Mouse (Mus musculus): ENCODE results near the gene Mef2a. TPM values are rescaled to one million over a fixed set of nuclear protein-coding genes. Genes with fewer than 3 reads are reported as not detected.

Gene Mef2a
- polyA plus RNA-seq, 1 experiment from 2014 or later = 23.7 TPM

- H3K27me3 ChIP-seq (replicated peaks; ENCODE audit: control insufficient read depth, insufficient read depth, low read length) = no peaks in the 10 kb centered on the region
- no peak overlapping the region for H3K4me2 ChIP-seq (ENCODE audit: low read depth, low read length)
- no peak overlapping the region for H3K4me3 ChIP-seq (ENCODE audit: low read length)
- no peaks in the 10 kb centered on the region for H3K9me3 ChIP-seq (ENCODE audit: control insufficient read depth, low read length)
- peaks cover 7% of the 10 kb centered on the region for H3K4me1 ChIP-seq (ENCODE audit: control insufficient read depth, insufficient read depth, low read length)
- H3K9ac ChIP-seq (ENCODE audit: low read depth, low read length) = no peak overlapping the region
- 0 out of 2 replicates have a peak, but pooled peaks cover 5% of the 10 kb centered on the region for H3K36me3 ChIP-seq (ENCODE audit: control insufficient read depth, insufficient read depth, low read length)
- no peak overlapping the region for H3K27ac ChIP-seq (ENCODE audit: low read length)
- WGBS = 79% methylated on average over 3 of the region's 3 CpGs
- ATAC-seq = 0 out of 2 replicates have a peak, but pooled peaks have one; percentile 17
Measured at GRCm38 (mm10) chr7:67228390-67228789, 144.3 kb downstream of the Mef2a start.

- no peaks in the 10 kb centered on the region for H3K27me3 ChIP-seq (replicated peaks; ENCODE audit: control insufficient read depth, insufficient read depth, low read length)
- no peaks in the 10 kb centered on the region for H3K9me3 ChIP-seq (ENCODE audit: control insufficient read depth, low read length)
- WGBS = 82% methylated on average over 1 of the region's 1 CpGs
- H3K36me3 ChIP-seq (ENCODE audit: control insufficient read depth, insufficient read depth, low read length) = 0 out of 2 replicates have a peak, but pooled peaks cover 4% of the 10 kb centered on the region
- no peak overlapping the region for H3K4me3 ChIP-seq (ENCODE audit: low read length)
- H3K27ac ChIP-seq (ENCODE audit: low read length) = no peak overlapping the region
- ATAC-seq = no peak
- peaks cover 12% of the 10 kb centered on the region for H3K4me1 ChIP-seq (ENCODE audit: control insufficient read depth, insufficient read depth, low read length)
- H3K9ac ChIP-seq (ENCODE audit: low read depth, low read length) = no peak overlapping the region
- no peak overlapping the region for H3K4me2 ChIP-seq (ENCODE audit: low read depth, low read length)
Measured at GRCm38 (mm10) chr7:67227538-67227937, 145.1 kb downstream of the Mef2a start.

- Histone ChIP-seq H3K4me3 (ENCODE audit: low read length) (no peak overlapping the region), H3K9me3 (ENCODE audit: control insufficient read depth, low read length) (no peaks in the 10 kb centered on the region), H3K27ac (ENCODE audit: low read length) (no peak overlapping the region), H3K4me1 (ENCODE audit: control insufficient read depth, insufficient read depth, low read length) (peaks cover 17% of the 10 kb centered on the region), H3K27me3 (replicated peaks; ENCODE audit: control insufficient read depth, insufficient read depth, low read length) (no peaks in the 10 kb centered on the region), H3K9ac (ENCODE audit: low read depth, low read length) (no peak overlapping the region), H3K36me3 (ENCODE audit: control insufficient read depth, insufficient read depth, low read length) (0 out of 2 replicates have a peak, but pooled peaks cover 2% of the 10 kb centered on the region), H3K4me2 (ENCODE audit: low read depth, low read length) (no peak overlapping the region)
- 93% methylated on average over 15 of the region's 15 CpGs for WGBS
- no peak for ATAC-seq
Measured at GRCm38 (mm10) chr7:67225943-67226625, 146.6 kb downstream of the Mef2a start.

- H3K27me3 ChIP-seq (replicated peaks; ENCODE audit: control insufficient read depth, insufficient read depth, low read length) = no peaks in the 10 kb centered on the region
- H3K4me1 ChIP-seq (ENCODE audit: control insufficient read depth, insufficient read depth, low read length) = peaks cover 17% of the 10 kb centered on the region
- H3K4me2 ChIP-seq (ENCODE audit: low read depth, low read length) = peak within 1 kb of the TSS; percentile 80
- peak within 1 kb of the TSS; percentile 87 for H3K9ac ChIP-seq (ENCODE audit: low read depth, low read length)
- H3K36me3 ChIP-seq (ENCODE audit: control insufficient read depth, insufficient read depth, low read length) = no peaks in the 10 kb centered on the region
- ATAC-seq = peak; percentile 100
- 2% methylated on average over 31 of the region's 31 CpGs for WGBS
- H3K4me3 ChIP-seq (ENCODE audit: low read length) = peak within 1 kb of the TSS; percentile 82
- no peaks in the 10 kb centered on the region for H3K9me3 ChIP-seq (ENCODE audit: control insufficient read depth, low read length)
- H3K27ac ChIP-seq (ENCODE audit: low read length) = peak within 1 kb of the TSS; percentile 65
Measured at GRCm38 (mm10) chr7:67222220-67222862, 150.3 kb downstream of the Mef2a start, which contains the start of gene Lysmd4. Gene Lysmd4 (plus strand): TSS chr7:67222544.

- Histone ChIP-seq H3K4me2 (ENCODE audit: low read depth, low read length) (no peak overlapping the region), H3K9me3 (ENCODE audit: control insufficient read depth, low read length) (no peaks in the 10 kb centered on the region), H3K27me3 (replicated peaks; ENCODE audit: control insufficient read depth, insufficient read depth, low read length) (no peaks in the 10 kb centered on the region), H3K9ac (ENCODE audit: low read depth, low read length) (no peak overlapping the region), H3K36me3 (ENCODE audit: control insufficient read depth, insufficient read depth, low read length) (no peaks in the 10 kb centered on the region), H3K27ac (ENCODE audit: low read length) (no peak overlapping the region), H3K4me1 (ENCODE audit: control insufficient read depth, insufficient read depth, low read length) (peaks cover 12% of the 10 kb centered on the region; the same call in 1 of the 2 replicates), H3K4me3 (ENCODE audit: low read length) (no peak overlapping the region)
- 78% methylated on average over 3 of the region's 3 CpGs for WGBS
- ATAC-seq = no peak
Measured at GRCm38 (mm10) chr7:67217025-67217424, 155.6 kb downstream of the Mef2a start.

GRCm38 (mm10) chr7:67216351-67216750 lies 156.3 kb downstream of the Mef2a start:
- 80% methylated on average over 6 of the region's 6 CpGs for WGBS
- Histone ChIP-seq H3K9me3 (ENCODE audit: control insufficient read depth, low read length) (no peaks in the 10 kb centered on the region), H3K4me3 (ENCODE audit: low read length) (no peak overlapping the region), H3K4me1 (ENCODE audit: control insufficient read depth, insufficient read depth, low read length) (peaks cover 8% of the 10 kb centered on the region; the same call in 1 of the 2 replicates), H3K9ac (ENCODE audit: low read depth, low read length) (no peak overlapping the region), H3K27ac (ENCODE audit: low read length) (no peak overlapping the region), H3K36me3 (ENCODE audit: control insufficient read depth, insufficient read depth, low read length) (no peaks in the 10 kb centered on the region), H3K27me3 (replicated peaks; ENCODE audit: control insufficient read depth, insufficient read depth, low read length) (no peaks in the 10 kb centered on the region), H3K4me2 (ENCODE audit: low read depth, low read length) (no peak overlapping the region)
- ATAC-seq = peak; percentile 62

- WGBS = 71% methylated on average over 1 of the region's 1 CpGs
- Histone ChIP-seq H3K9me3 (ENCODE audit: control insufficient read depth, low read length) (no peaks in the 10 kb centered on the region), H3K4me1 (ENCODE audit: control insufficient read depth, insufficient read depth, low read length) (peaks cover 8% of the 10 kb centered on the region; the same call in 1 of the 2 replicates), H3K27me3 (replicated peaks; ENCODE audit: control insufficient read depth, insufficient read depth, low read length) (no peaks in the 10 kb centered on the region), H3K4me3 (ENCODE audit: low read length) (no peak overlapping the region), H3K9ac (ENCODE audit: low read depth, low read length) (no peak overlapping the region), H3K27ac (ENCODE audit: low read length) (no peak overlapping the region), H3K36me3 (ENCODE audit: control insufficient read depth, insufficient read depth, low read length) (no peaks in the 10 kb centered on the region), H3K4me2 (ENCODE audit: low read depth, low read length) (no peak overlapping the region)
- ATAC-seq = no peak
Measured at GRCm38 (mm10) chr7:67213589-67213988, 159.1 kb downstream of the Mef2a start.

- Histone ChIP-seq H3K9ac (ENCODE audit: low read depth, low read length) (no peak overlapping the region), H3K27ac (ENCODE audit: low read length) (no peak overlapping the region), H3K4me2 (ENCODE audit: low read depth, low read length) (no peak overlapping the region), H3K4me1 (ENCODE audit: control insufficient read depth, insufficient read depth, low read length) (peaks cover 7% of the 10 kb centered on the region; the same call in 1 of the 2 replicates), H3K9me3 (ENCODE audit: control insufficient read depth, low read length) (no peaks in the 10 kb centered on the region), H3K36me3 (ENCODE audit: control insufficient read depth, insufficient read depth, low read length) (no peaks in the 10 kb centered on the region), H3K27me3 (replicated peaks; ENCODE audit: control insufficient read depth, insufficient read depth, low read length) (no peaks in the 10 kb centered on the region), H3K4me3 (ENCODE audit: low read length) (no peak overlapping the region)
- 57% methylated on average over 4 of the region's 4 CpGs for WGBS
- no peak for ATAC-seq
Measured at GRCm38 (mm10) chr7:67211971-67212370, 160.7 kb downstream of the Mef2a start.

GRCm38 (mm10) chr7:67211341-67211740 lies 161.3 kb downstream of the Mef2a start:
- WGBS = 69% methylated on average over 6 of the region's 6 CpGs
- Histone ChIP-seq H3K4me2 (ENCODE audit: low read depth, low read length) (no peak overlapping the region), H3K4me3 (ENCODE audit: low read length) (no peak overlapping the region), H3K27ac (ENCODE audit: low read length) (no peak overlapping the region), H3K27me3 (replicated peaks; ENCODE audit: control insufficient read depth, insufficient read depth, low read length) (no peaks in the 10 kb centered on the region), H3K4me1 (ENCODE audit: control insufficient read depth, insufficient read depth, low read length) (0 out of 2 replicates have a peak, but pooled peaks cover 2% of the 10 kb centered on the region), H3K9ac (ENCODE audit: low read depth, low read length) (no peak overlapping the region), H3K9me3 (ENCODE audit: control insufficient read depth, low read length) (no peaks in the 10 kb centered on the region), H3K36me3 (ENCODE audit: control insufficient read depth, insufficient read depth, low read length) (no peaks in the 10 kb centered on the region)
- ATAC-seq = no peak

All from intestine, embryonic 16.5 days (tissue).